ENCODE assay signal across 8 mouse cellular contexts in genomic region chr9:65523611-65524364, GRCm38 (mm10). TPM values are rescaled to one million over a fixed set of nuclear protein-coding genes. Genes with fewer than 3 reads are reported as not detected.
DNase-seq lines count a peak whose midpoint lies in the region; ATAC-seq and TF ChIP-seq lines count a peak whose summit lies in the region.

No protein-coding gene starts in this region.

- no peak overlapping the region for H3K27ac ChIP-seq in left cerebral cortex, adult 2 months

- H3K4me3 ChIP-seq in left cerebral cortex, adult 2 months: no peak overlapping the region

- DNase-seq in gastrocnemius, adult 8-10 months (ENCODE audit: low spot score in 2 of 2): peak; percentile 71 to 82
- DNase-seq in hindlimb bud, embryonic 11.5 days (ENCODE audit: extremely low spot score, low read depth, low spot score): peak; percentile 60
- peak; percentile 73 to 79 for DNase-seq in left cerebral cortex, adult 2 months (ENCODE audit: extremely low spot score in 1 of 2, low spot score in 2 of 2)
- DNase-seq in right cerebral cortex, adult 2 months (ENCODE audit: low spot score in 2 of 2): peak; percentile 83 to 90
- DNase-seq in urinary bladder, postnatal 25 days (ENCODE audit: low spot score): peak; percentile 68

- intact Hi-C loops in left cerebral cortex, adult 2 months (cut with DNase I): loop anchor here (1.0 to 5.0 kb wide), 2 partner anchors 57 to 139 kb away; partner anchors contain the start of gene Plekho2

- peak; percentile 88 for ATAC-seq in activated CD4-positive, CD25-positive, alpha-beta regulatory T cell, adult 4 months
- peak; percentile 90 for ATAC-seq in common myeloid progenitor, adult 5-6 weeks (replicated peaks; ENCODE audit: low read depth, poor library complexity, severe bottlenecking)
- ATAC-seq in megakaryocyte, adult 5-6 weeks (ENCODE audit: poor library complexity, severe bottlenecking): peak; percentile 99

- peak; percentile 88 for TF ChIP-seq CTCF in left cerebral cortex, adult 2 months (IDR thresholded peaks at IDR 0.05)

RNA-seq across cellular contexts. Expression of gene Ankdd1a, which starts 3.8 kb away (rescaled TPM):
- under 1 TPM in 1 of 2 experiments, not detected in 1; 0.37 TPM for polyA plus RNA-seq in activated CD4-positive, CD25-positive, alpha-beta regulatory T cell, adult 4 months (2017; shearing (Covaris generic))
- total RNA-seq in common myeloid progenitor, adult 5-6 weeks (2017): not detected in 2 replicates
- total RNA-seq in gastrocnemius, adult 8-10 months (2022): not detected
- 1 to 10 TPM; 2.7 to 3.5 TPM for total RNA-seq in left cerebral cortex, adult 2 months (2021)
- total RNA-seq in megakaryocyte, adult 5-6 weeks (2015): not detected in 2 replicates
- 0.08 TPM in 1 of 2 replicates, not detected in the other for total RNA-seq in megakaryocyte, adult 5-6 weeks (2017)

RNA-seq across cellular contexts. Expression of gene Plekho2, which starts 56.1 kb away (rescaled TPM):
- polyA plus RNA-seq in activated CD4-positive, CD25-positive, alpha-beta regulatory T cell, adult 4 months (2017; shearing (Covaris generic)): 10 to 100 TPM; 48.8 to 64.6 TPM
- 19.3 and 20.0 TPM in 2 replicates for total RNA-seq in common myeloid progenitor, adult 5-6 weeks (2017)
- 1 to 10 TPM; 2.7 to 4.0 (median 3.0) TPM for total RNA-seq in gastrocnemius, adult 8-10 months (2022)
- total RNA-seq in left cerebral cortex, adult 2 months (2021): 10 to 100 TPM; 13.3 to 15.1 TPM
- total RNA-seq in megakaryocyte, adult 5-6 weeks (2015): 59.1 and 68.1 TPM in 2 replicates
- 52.5 and 60.6 TPM in 2 replicates for total RNA-seq in megakaryocyte, adult 5-6 weeks (2017)
